Mouse (Mus musculus): ENCODE measurements around the gene Npm3.
A peak's percentile ranks its signal among the peaks of the same experiment; 100 is the strongest.

Npm3 gene

DNA sequence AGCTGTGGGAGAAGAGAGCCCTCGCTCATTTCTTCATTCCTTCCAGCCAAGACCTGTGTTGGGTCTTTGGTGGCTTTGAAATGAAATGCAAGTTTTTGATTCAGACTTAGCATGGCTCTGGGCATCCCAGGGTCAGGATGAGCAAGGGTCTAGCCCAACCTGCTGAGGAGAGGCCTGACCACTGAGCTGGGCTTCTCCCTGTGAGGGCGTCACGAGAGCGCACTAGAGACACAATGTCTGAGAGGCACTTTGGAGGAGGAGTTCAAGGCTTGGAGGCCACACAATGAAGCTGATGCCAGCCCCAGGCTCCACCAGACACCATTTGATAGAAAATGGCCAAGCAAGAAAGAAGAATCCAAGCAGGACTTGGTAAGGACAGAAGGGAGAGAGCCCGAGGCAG, 15.2 kb downstream of the Npm3 start:
- no peak for DNase-seq (ENCODE audit: low read depth, low spot score)

DNA sequence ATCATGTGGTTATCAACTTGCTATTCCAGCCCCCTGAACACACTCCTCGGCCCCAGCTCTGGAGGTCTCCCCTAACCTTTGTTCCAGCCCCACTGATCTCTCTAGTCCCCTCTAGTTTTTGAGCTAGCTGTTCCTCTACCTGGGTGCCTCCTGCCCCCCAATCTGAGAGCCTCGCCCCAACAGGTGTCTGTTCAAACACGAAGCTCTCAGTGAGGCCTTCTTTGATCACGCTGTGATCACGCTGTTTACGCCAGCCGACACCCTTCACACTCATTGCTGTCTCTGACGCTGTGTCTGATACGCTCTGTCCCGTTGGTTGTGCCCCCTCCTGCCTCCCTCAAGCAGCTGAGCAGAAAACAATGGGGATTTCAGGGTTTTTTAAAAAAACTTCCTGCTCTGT, 15.8 kb downstream of the Npm3 start:
- DNase-seq (ENCODE audit: low read depth, low spot score), result no peak

DNA sequence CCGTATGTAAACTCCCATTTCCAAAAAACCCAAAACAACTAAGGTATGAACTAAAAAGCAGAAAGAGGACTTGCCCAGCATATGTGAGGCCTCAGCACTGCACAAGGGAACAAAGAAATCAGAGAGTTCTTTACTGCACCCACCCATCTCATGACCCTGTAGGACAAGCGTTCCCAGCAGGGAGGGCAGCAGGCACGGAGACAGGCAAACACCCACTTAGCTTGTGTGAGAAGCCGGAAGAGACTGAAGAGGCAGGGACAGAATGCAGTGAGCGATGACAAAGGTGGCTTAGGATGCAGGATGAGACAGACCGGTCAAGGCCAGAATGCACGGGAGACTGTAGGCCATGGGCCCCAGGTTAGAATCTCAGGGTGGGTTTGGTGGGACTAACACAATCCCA, 17.7 kb downstream of the Npm3 start:
- no peak for DNase-seq (ENCODE audit: low read depth, low spot score)

GRCm38 (mm10) chr19:45730042-45730441, 19.3 kb downstream of the Npm3 start:
- no peak for DNase-seq (ENCODE audit: low read depth, low spot score)

DNA sequence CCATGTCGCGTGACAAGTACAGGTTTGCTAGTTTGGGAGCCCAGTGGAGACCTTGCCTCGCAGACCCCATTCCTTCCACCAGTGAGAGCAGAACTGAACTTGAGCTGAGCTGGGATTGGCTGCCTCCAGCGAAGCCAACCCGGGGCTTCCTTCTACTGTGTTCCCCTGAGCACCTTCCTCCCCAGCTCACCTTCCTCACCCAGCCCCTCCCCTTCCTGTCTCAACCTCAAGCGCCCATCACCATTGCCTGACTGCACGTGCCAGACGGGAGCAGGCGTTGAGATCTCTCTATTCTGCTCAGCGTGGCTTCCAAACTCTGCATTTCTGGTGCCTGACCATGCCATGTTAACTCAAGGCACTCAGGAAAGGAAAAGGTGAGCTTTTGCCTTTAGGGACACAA, 22.2 kb downstream of the Npm3 start:
- DNase-seq (ENCODE audit: low read depth, low spot score), result no peak

DNA sequence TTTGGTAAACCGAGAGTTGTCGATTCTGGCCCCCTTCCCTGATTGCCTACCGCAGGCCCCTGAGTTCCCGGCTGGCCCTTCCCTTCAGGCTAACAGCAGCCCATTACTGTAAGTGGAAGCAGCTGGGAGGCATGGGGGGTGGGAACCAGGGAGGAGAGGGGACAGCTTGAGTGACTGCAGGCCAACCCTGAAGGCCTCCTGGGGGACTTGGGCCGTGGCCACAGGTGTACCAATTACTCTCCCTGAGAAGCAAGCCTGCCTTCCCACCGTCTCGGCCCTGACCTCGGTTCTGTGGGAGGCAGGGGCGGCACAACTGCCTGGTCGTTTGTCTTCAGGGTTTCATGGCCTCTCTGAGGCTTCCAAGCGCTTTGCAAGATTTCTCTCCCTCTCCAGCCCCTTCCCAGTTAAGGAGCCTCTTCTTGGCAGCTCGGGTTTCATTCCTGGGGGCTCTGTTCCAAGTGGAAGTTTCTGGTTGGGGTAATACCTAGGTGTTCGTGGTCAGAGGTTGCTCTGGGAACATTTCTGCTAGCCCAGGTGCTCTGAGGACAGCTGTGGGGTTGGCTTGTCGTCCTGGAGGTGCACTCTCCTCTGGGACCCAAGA, 23.6 kb downstream of the Npm3 start:
- no peak for DNase-seq (ENCODE audit: low read depth, low spot score)

DNA sequence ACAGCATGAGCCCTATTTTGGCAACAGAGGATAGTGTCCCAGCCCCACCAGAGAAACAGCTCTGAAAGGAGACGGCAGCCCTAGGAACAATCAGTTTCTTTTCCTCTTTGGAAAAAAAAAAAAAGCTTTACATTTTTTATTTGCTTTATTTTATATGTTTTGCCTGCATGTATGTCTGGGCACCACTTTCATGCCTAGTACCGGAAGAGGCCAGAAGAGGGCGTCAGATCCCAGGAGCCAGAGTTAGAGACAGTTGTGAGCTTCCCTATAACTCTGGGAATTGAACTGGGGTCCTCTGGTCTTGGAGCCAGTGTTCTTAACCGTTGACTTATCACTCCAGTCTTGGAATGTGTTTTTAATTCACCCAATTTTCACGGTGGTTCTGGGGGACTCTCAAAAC, 27.2 kb downstream of the Npm3 start:
- no peak for DNase-seq (ENCODE audit: low read depth, low spot score)

DNA sequence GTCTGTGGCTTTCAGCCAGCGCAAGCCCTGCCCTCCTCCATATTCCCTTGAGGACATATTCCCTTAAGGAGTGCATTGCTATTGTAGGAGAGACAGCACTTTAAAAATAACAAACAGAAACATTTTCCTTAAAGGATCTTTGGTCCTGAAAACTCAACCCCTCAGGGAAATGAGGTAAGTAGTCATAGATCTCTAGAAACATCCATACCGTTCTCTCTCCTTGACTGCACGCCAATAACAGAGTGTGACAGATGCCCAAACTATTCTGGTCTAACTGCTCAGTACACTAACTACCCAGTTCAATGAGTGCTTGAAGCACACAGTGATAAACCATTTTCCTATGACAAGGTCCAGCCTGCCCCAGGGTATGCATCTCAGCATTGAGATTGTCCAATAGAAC, 31.1 kb downstream of the Npm3 start:
- peak; percentile 16 for DNase-seq (ENCODE audit: low read depth, low spot score)

DNA sequence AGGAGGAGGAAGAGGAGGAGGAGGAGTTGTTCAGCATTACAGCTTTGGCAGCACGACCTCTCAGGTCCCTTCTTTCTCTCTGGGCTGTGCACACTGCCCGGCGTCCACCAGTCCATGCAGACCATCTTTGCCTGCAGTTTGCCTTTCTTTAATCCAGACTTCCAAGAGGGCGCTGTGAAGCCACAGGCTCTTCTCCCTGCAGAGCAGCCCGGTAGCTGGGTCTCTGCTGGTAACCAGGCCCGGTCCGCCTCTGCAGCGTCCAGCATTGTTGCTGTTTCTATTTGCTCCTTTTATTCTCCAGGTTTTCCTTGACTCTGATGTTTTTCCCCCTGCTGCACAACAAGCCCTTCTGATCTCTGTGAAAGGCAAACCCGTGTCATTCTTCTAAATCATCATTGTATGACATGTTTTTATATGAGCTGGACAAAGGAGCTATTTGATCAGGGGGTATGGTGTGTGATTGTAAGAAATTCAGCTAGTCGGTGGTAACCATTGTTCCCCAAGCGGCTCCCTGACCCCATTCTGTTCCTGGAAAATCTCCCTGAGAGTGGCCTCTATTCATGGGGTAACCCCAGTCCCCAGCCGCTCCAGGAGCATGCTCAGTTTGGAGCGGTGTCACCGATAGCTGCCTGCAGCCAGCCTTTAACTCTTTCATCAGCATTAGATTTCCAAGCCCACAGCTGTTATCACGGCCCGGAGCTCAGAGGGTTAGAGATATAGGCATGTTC, 31.7 kb downstream of the Npm3 start:
- DNase-seq (ENCODE audit: low read depth, low spot score), result peak; percentile 28

DNA sequence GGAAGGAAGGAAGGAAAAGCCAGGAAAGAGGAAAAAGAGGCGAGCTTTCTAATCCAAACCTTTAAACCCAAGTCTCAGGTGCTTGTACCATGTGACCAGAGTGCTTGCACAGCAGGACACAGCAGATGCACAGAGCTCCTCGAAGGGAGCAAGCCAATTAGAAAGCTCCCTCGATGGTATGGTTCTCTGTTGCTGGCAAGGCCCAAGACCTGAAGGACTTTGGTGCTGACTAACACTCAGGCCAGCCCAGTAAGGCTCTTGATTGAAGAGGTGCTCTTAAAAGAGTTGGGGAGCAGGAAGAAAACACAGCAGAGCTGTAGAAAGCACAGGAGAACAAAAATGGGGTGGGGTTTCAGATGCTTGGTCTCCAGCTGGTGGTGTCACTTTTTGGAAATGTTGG, 40.7 kb downstream of the Npm3 start:
- DNase-seq (ENCODE audit: low read depth, low spot score), result no peak
